Mouse (Mus musculus) layer of hippocampus, postnatal 10 days (tissue): ENCODE results near the gene Tctex1d4. TPM values are rescaled to one million over a fixed set of nuclear protein-coding genes. Genes with fewer than 3 reads are reported as not detected.

Source experiments
- DNase-seq, 2 experiments: peaks; one replicate each; pipeline ENCODE4 v3.0.0; 2021; ENCODE audit warnings: low spot score in 2 of 2
- total RNA-seq, 2 experiments: library from RNA; stranded (reverse); gene quantifications; 2 replicates each; pipeline ENCODE4 v1.2.3; 2021

Gene Tctex1d4
- total RNA-seq, 2 experiments from 2014 or later, result 1.1 to 1.5 TPM

GRCm38 (mm10) chr4:117138295-117139216, 12.0 kb downstream of the Tctex1d4 start:
- DNase-seq, result no peak

- DNase-seq, result no peak
Measured at GRCm38 (mm10) chr4:117139217-117139612, 12.6 kb downstream of the Tctex1d4 start.

GRCm38 (mm10) chr4:117140613-117141012, 14.0 kb downstream of the Tctex1d4 start:
- DNase-seq, result no peak

- DNase-seq, result no peak
Measured at GRCm38 (mm10) chr4:117143023-117143422, 16.4 kb downstream of the Tctex1d4 start.

GRCm38 (mm10) chr4:117145248-117145647, 18.7 kb downstream of the Tctex1d4 start:
- no peak for DNase-seq

GRCm38 (mm10) chr4:117146176-117146575, 19.6 kb downstream of the Tctex1d4 start:
- DNase-seq, result peak; percentile 84

- no peak for DNase-seq
Measured at GRCm38 (mm10) chr4:117148047-117148713, 21.6 kb downstream of the Tctex1d4 start.

GRCm38 (mm10) chr4:117148815-117149214, 22.2 kb downstream of the Tctex1d4 start:
- DNase-seq, result no peak

GRCm38 (mm10) chr4:117149291-117150211, 23.0 kb downstream of the Tctex1d4 start:
- DNase-seq, result no peak

GRCm38 (mm10) chr4:117150212-117150733, 23.7 kb downstream of the Tctex1d4 start:
- no peak for DNase-seq

- no peak for DNase-seq
Measured at GRCm38 (mm10) chr4:117151416-117151815, 24.8 kb downstream of the Tctex1d4 start.

- DNase-seq, result no peak
Measured at GRCm38 (mm10) chr4:117152714-117153113, 26.1 kb downstream of the Tctex1d4 start.

- no peak for DNase-seq
Measured at GRCm38 (mm10) chr4:117155020-117155791, 28.6 kb downstream of the Tctex1d4 start.

- peak; percentile 80 to 85 for DNase-seq
Measured at GRCm38 (mm10) chr4:117155792-117156355, 29.3 kb downstream of the Tctex1d4 start, which contains the start of gene Rps8. Gene Rps8, minus strand, starts transcription at chr4:117156243.

- no peak for DNase-seq
Measured at GRCm38 (mm10) chr4:117156372-117156771, 29.8 kb downstream of the Tctex1d4 start.

GRCm38 (mm10) chr4:117159666-117160065, 33.1 kb downstream of the Tctex1d4 start:
- DNase-seq, result no peak

- no peak for DNase-seq
Measured at GRCm38 (mm10) chr4:117161183-117161582, 34.6 kb downstream of the Tctex1d4 start.

GRCm38 (mm10) chr4:117169936-117170335, 43.3 kb downstream of the Tctex1d4 start:
- DNase-seq, result no peak
